Mouse (Mus musculus) brain, embryonic 14.5 days (tissue): ENCODE results near the gene Phlpp2. TPM values are rescaled to one million over a fixed set of nuclear protein-coding genes. Genes with fewer than 3 reads are reported as not detected.

Experiments used
- DNase-seq: peaks from one replicate; pipeline ENCODE4 v3.0.0-alpha.2; 2011; ENCODE audit warnings: low read depth
- CTCF ChIP-seq: fragments of 200-500 bp; IDR thresholded peaks from 2 replicates; pipeline ENCODE4 v1.5.1; 2012; ENCODE audit warnings: inconsistent platforms, mild to moderate bottlenecking, moderate library complexity, borderline replicate concordance; ENCODE audit not compliant: insufficient read depth, insufficient read length; ENCODE audit errors: extremely low read depth
- POLR2A ChIP-seq: fragments of 200-500 bp; IDR thresholded peaks from 2 replicates; pipeline ENCODE4 v1.6.1; 2012; ENCODE audit warnings: mild to moderate bottlenecking, inconsistent platforms, borderline replicate concordance; ENCODE audit not compliant: poor library complexity, insufficient read depth, insufficient read length, severe bottlenecking; ENCODE audit errors: extremely low read depth
- polyA plus RNA-seq: library from polyadenylated mRNA; depleted of rRNA; stranded (reverse); fragments of >200 nt; gene quantifications from 2 replicates; pipeline ENCODE4 v1.2.3, GENCODE M21; 2012

Gene Phlpp2
- polyA plus RNA-seq, 1 experiment: 14.6 TPM

DNA sequence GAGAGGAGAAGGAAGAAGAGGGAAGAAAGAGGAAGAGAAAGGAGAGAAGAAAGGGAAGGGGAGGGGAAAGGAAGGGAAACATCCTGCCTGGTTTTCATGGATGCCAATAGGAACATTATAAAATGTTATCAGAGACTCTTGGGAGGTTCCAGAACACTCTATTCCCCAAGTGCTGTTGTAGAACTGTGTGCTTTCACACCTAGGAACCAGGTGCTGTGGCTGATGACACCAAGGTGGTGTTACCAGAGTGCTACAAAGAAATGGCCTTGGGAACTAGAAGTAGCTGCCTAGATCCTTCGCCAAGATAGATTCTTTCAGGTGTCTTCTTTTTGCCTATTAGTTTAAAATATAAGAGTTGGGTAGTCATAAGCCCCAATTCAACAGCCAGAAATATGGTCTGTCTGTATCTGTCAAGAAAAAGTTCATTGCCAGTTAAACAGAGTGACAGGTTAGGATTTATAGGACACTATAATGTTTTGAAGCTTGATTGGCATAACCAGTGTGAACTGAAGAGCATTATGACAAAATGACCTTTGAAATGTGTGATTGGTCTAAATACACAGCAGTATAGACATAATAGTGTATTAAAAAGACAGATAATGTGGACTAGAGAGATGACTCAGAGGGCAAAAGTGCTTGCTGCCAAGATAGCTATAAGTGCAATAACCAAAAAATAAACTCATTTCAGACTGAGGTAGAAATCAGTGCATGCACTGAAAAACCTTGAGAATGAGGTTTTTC lies 36.8 kb downstream of the Phlpp2 start:
- TF ChIP-seq CTCF (no peak), POLR2A (no peak)
- no peak for DNase-seq

DNA sequence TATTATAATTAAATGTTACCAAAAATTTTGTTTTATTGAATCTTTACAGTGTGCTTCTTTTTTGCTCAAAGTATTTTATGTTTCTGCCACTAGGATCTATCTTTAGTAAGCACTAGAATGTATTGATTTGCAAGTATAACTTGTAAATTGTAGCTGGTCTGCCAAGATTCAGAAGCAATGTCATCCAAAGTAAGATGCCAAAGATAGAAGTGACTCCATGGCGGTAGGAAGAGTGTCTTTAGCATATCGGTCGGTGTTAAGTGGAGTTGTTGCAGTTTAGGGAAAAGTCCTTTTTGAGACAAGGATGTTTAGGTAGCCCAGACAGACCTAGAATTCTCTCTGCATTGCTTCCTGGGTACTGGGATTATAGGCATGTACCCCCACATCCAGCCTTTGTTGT lies 38.6 kb downstream of the Phlpp2 start:
- DNase-seq: peak; percentile 9
- TF ChIP-seq CTCF (no peak), POLR2A (no peak)

DNA sequence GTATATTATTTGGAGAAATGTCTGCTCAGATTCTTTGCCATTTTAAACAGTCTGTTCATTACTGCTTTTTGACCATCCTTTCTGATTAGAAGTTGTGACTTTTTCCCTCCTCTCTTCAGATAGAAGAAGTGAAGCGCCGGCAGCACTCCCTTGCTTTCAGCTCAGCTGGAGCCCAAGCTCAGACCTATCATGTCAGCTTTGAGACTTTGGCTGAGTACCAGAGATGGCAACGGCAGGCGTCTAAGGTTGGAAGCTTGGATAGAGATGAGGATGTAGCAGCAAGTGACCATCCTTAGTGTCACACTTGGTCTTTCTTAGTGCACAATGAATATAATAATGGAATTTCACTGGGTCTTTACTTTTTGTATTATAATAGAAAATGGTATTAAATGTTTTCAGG lies 39.0 kb downstream of the Phlpp2 start:
- TF ChIP-seq POLR2A: no peak
- TF ChIP-seq CTCF: no peak
- no peak for DNase-seq

DNA sequence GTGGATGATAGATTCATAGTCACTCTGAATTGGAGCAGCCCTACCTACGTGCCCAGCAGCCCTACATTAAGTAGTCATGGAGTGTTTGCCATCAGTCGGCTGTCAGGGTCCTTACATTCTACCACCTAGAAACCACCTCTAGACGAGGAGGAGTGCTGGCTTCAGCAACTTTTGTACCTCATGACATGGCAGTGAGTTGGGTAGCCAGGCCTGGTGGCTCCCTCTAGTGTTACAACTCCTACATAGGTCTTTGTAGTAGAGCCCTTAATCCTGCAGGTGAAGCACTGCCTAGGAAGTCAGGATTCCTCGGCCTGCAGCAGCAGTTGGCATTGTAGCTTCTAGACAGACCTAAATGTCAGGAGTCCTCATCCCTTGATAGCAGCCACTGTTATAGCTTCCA lies 48.9 kb downstream of the Phlpp2 start:
- peak; percentile 54 for DNase-seq
- TF ChIP-seq POLR2A (no peak), CTCF (peak; percentile 58; the same call in 1 of the 2 replicates)

DNA sequence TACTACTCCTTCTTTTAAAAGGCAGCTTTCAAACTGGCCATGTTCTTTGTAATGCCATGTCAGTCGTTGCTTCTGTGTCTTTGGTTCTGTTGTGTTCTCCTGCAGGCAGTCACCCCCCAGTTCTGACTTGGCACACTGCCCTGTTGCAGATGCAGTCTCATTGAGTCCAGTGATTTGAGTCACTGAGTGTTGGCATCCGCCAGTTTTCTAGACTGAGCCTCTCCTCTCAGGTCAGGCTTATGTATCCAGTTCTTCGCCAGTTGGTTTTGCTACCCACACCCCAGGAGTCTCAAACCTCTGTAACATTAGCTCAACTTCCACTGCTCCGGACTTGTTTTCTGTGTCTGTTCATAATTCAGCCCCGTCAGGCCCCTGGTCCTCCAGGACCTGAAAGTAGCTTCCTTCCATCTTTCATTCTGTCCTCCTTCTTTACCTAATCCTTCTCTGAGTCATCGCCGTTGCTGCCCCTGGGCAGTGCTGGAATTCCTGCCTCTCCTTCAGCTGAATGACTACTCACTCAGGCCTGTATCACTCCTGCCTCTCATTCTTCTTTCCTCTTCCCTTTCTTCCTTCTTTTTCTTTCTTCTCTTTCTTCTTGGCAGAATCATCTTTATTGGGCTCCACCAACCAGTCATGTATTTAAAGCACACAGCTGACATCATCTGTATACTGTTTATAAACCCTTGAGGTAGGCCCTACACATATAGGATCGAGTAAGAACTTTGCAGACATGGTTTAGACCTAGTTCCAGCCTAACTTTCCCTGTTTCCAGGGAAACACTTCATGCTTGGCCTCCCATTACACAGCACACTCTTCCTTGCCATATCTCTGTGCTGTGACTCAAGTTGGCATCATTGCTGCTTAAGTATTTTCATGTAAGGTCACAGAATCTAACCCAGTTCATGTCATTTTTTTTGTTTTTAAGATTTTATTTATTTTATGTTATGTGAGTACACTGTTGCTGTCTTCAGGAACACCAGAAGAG lies 52.4 kb downstream of the Phlpp2 start:
- DNase-seq: peak; percentile 61
- TF ChIP-seq POLR2A (no peak), CTCF (no peak)

DNA sequence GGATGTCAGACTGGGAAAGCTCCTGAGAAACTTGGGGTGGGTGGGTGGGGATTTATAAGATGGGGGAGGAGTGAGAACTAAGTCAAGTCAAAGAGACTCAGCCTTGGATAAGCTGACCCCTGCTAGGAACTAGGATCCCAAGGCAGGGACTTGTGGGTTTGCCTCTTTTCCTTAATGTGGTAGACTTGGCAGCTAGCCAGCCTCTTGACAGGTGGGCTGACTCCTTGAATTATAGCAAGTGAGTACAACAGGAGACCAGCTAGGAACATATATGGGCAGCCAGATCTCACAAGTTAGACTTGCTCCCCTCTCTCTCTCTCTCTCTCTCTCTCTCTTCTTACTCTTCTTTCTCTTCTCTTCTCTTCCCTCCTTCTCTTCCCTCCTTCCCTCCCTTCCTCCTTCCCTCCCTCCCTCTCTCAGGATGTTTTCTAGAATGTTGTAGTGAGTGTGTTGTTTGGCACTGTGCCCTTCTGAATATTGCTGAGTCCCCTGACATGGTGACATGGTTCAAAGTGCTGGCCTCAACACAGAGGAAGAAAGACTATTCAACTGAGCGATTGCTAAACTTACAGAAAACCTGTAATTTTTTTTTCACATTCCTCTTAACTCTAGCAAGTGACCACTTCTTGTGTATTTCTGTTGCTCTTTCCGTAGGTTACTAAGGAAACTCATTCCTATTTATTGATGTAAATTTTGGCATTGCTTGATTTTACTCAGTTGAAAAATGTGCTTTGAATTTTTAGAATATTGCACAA lies 73.4 kb downstream of the Phlpp2 start:
- TF ChIP-seq CTCF (no peak), POLR2A (no peak)

DNA sequence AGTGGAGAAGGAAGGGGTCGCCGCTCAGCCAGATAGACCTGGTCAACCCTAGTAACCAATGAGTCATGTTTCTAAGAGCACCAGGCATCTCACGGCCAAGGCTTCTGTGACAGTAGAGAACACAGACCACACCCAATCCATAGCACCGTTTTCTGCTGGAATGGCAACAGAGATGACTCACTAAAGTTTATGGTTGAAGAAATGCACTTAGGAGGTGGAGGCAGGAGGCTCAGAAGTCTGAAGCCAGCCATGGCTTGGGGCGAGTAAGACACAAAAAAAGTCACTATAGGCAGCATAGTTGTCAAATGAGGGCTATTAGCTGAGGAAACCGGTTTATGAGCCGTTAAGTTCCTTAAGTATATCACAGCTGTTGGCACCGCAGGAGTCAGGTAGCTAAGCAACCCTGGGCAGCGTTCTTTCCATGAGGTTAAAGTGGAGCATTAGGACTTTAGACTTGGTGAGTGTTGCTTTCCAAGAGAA lies 76.9 kb downstream of the Phlpp2 start:
- TF ChIP-seq CTCF (no peak), POLR2A (no peak)
- peak; percentile 18 for DNase-seq

More for the DNA sequence above, 73.4 kb downstream of the Phlpp2 start:
- DNase-seq: no peak

DNA sequence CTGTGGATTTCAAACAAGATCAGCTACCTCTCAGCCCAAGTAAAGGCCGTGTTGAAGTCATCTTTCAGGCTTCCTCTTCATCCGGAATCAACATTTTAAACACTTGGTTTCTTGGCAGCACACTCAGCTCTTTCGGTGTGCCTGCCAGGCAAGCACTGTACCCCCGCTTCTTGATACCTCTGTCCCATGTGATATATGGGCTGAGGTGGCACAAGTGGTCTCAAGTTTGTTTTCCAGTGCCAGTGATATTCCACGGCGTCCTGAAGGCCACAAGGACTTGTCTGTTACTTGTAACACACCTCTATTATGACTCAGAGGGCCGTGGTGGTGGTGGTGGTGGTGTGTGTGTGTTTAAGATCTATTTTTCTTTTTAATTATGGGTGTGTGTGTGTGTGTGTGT lies 77.4 kb downstream of the Phlpp2 start:
- no peak for DNase-seq
- no peak for TF ChIP-seq CTCF

DNA sequence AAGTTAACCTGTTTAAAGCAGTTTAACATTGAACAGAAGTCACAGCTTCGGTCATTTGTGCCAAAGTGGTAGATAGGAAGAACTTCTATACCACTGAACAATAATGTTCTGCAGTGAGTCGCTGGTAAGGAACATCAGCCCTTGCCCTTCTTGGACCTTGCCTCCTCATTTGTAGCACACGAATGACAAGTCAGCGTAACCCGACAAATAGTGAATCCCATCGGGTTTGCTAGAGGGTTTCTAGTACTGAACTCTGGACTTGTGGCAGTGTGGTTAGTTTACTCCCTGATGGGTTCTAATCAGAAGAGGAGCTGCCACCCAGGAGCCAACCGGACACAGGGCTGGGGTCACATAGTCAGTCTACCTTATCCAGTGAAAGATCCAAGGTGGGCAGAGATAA lies 77.9 kb downstream of the Phlpp2 start:
- TF ChIP-seq POLR2A: no peak
- no peak for TF ChIP-seq CTCF

DNA sequence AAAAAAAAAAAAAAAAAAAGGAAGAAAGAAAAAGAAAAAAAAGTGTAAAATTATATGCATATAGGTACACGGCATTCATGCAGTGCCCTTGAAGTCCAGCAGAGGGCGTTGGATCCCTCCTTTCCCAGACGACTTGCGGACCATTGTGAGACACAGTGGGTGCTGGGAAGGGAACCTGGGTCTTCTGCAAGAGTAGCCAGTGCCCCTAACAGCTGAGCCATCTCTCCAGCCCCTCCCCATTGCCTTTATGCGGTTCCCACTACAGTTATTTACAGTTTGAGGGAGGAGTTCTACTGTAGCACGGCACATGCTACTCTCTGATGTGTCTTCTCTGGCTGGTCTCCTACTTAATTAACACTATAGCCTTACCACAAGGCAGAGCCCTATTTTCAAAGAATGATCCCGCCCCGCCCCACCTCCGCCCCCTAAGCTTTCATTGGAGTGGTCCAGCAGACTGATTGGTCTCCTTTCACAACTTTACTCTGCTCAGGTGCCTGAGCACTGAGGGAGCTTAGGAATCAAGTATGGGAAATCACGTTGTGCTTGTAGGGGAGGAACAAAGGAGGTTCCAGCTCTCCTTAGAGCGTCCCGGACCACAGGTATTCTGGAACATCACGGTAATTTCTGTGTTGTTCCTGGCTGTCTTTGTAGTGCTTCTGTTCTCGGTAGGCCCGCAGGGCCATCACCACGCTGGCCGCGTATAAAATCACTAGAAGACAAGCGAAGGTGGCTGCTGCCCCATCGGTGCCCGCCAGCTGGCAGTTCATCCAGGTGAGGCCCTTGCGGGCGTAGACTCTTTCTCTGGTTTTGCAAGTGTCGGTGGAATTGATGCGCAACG lies 79.3 kb downstream of the Phlpp2 start:
- TF ChIP-seq POLR2A (no peak), CTCF (peak; percentile 78)

More for the DNA sequence above, 77.9 kb downstream of the Phlpp2 start:
- no peak for DNase-seq

More for the DNA sequence above, 79.3 kb downstream of the Phlpp2 start:
- peak; percentile 79 for DNase-seq
